Comparison of ENCODE assay signal across 12 mouse cellular contexts in the genomic region with DNA sequence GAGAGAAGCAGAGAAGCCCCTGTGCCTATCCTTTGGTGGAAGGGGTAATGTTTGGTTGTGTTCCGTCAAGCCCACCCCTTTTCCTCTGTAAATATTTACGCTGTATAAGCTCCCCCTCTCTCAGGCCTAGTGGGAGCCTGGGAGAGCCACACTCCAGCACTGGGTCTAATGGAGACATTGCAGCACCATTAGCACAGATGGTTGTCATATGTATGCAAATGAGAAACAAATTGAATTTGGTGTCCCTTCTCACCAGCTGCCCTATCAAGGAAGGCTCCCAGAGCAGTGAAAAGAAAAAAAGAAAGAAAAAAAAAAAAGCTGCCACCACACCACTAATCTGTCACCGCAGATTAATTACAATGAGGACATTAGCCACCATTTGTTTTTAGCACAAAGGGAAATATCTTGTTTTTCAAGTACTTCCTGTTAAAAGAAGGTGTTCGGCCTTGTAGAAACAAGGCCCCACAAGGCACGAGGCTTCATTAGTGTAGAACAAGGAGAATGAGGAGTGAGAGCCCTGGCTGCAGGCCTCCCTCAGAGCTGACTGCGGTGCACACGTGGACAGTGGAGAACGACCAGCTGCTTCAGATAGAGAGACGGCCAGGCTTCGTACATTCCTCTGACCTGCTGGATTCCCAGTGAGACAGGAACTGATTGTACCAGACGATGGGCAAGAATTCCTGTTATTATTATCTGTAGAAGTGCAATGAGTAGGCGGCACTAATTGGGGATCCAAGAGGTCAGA.
DNase-seq lines count a peak whose midpoint lies in the region; ATAC-seq and TF ChIP-seq lines count a peak whose summit lies in the region.
"Had no signal": no experiment of that assay in that cellular context is flagged by ENCODE, and none has a peak within 500 bp of the region (broad histone marks: within the 10 kb centered on the region; RNA-seq: fewer than 3 reads in every experiment).

No protein-coding gene starts in this region.

- H3K27me3 ChIP-seq in lung, embryonic 14.5 days (ENCODE audit: insufficient read depth, low read length), result no peaks in the 10 kb centered on the region
- peaks cover 10% of the 10 kb centered on the region for H3K27me3 ChIP-seq in embryonic facial prominence, embryonic 10.5 days (replicated peaks; ENCODE audit: low read depth, poor library complexity, severe bottlenecking)
- peaks cover 16% of the 10 kb centered on the region for H3K27me3 ChIP-seq in hindbrain, embryonic 10.5 days (ENCODE audit: insufficient read depth, poor library complexity, severe bottlenecking)
- H3K27me3 ChIP-seq in neural tube, embryonic 14.5 days (ENCODE audit: control insufficient read depth, insufficient read depth, low read length), result no peaks in the 10 kb centered on the region
- H3K27me3 ChIP-seq: kidney, embryonic 15.5 days; liver, embryonic 13.5 days had no signal

- 0 out of 2 replicates have a peak, but pooled peaks cover 3% of the 10 kb centered on the region for H3K4me1 ChIP-seq in lung, embryonic 14.5 days (ENCODE audit: insufficient read depth)
- no peaks in the 10 kb centered on the region for H3K4me1 ChIP-seq in embryonic facial prominence, embryonic 10.5 days
- H3K4me1 ChIP-seq in hindbrain, embryonic 10.5 days (replicated peaks), result peaks cover 11% of the 10 kb centered on the region
- H3K4me1 ChIP-seq in neural tube, embryonic 14.5 days (ENCODE audit: control insufficient read depth, insufficient read depth, low read length), result 0 out of 2 replicates have a peak, but pooled peaks cover 3% of the 10 kb centered on the region
- H3K4me1 ChIP-seq: liver, embryonic 13.5 days had no signal

- DNase-seq in lung, embryonic 14.5 days, result peak; percentile 48
- no peak for DNase-seq in lung, postnatal 25 days (ENCODE audit: low spot score)
- peak; percentile 17 for DNase-seq in embryonic facial prominence, embryonic 10.5 days (ENCODE audit: low spot score)
- DNase-seq in hindbrain, embryonic 10.5 days (ENCODE audit: low spot score), result peak; percentile 20
- no peak for DNase-seq in spleen, postnatal 4 days (ENCODE audit: low spot score in 2 of 2)
- no peak for DNase-seq in adrenal gland, adult (ENCODE audit: inconsistent age in 2 of 2, low spot score in 1 of 2)
- DNase-seq: heart, postnatal 14 days; liver, embryonic 13.5 days; thymus, postnatal 4 days had no signal

- ATAC-seq in lung, embryonic 14.5 days (ENCODE audit: insufficient read depth), result no peak
- ATAC-seq in neural tube, embryonic 14.5 days (ENCODE audit: low read depth), result peak; percentile 96

- H3K9me3 ChIP-seq in lung, embryonic 14.5 days (ENCODE audit: low read depth, low read length), result no peaks in the 10 kb centered on the region
- H3K9me3 ChIP-seq in embryonic facial prominence, embryonic 10.5 days, result no peaks in the 10 kb centered on the region
- no peaks in the 10 kb centered on the region for H3K9me3 ChIP-seq in hindbrain, embryonic 10.5 days
- H3K9me3 ChIP-seq in neural tube, embryonic 14.5 days (ENCODE audit: control insufficient read depth, low read length), result no peaks in the 10 kb centered on the region
- H3K9me3 ChIP-seq: kidney, embryonic 15.5 days; liver, embryonic 13.5 days had no signal

- H3K9ac ChIP-seq in lung, embryonic 14.5 days, result no peak overlapping the region
- no peak overlapping the region for H3K9ac ChIP-seq in neural tube, embryonic 14.5 days (replicated peaks; ENCODE audit: low read depth, low read length)
- H3K9ac ChIP-seq: kidney, embryonic 15.5 days; liver, embryonic 13.5 days had no signal

- no peak overlapping the region for H3K4me2 ChIP-seq in lung, embryonic 14.5 days
- no peak overlapping the region for H3K4me2 ChIP-seq in neural tube, embryonic 14.5 days (ENCODE audit: low read depth, low read length)
- H3K4me2 ChIP-seq: kidney, embryonic 15.5 days; liver, embryonic 13.5 days had no signal

- H3K27ac ChIP-seq in lung, embryonic 14.5 days (ENCODE audit: low read depth), result no peak overlapping the region
- H3K27ac ChIP-seq in embryonic facial prominence, embryonic 10.5 days (replicated peaks), result no peak overlapping the region
- H3K27ac ChIP-seq in hindbrain, embryonic 10.5 days, result no peak overlapping the region
- peak overlapping the region; percentile 79; the same call in 1 of the 2 replicates for H3K27ac ChIP-seq in neural tube, embryonic 14.5 days (ENCODE audit: low read depth, low read length)
- H3K27ac ChIP-seq: kidney, embryonic 15.5 days; left cerebral cortex, adult 2 months; liver, embryonic 13.5 days had no signal

- 27% methylated on average over 12 of the region's 12 CpGs for WGBS in lung, embryonic 14.5 days
- WGBS in embryonic facial prominence, embryonic 10.5 days, result 59% methylated on average over 12 of the region's 12 CpGs
- 51% methylated on average over 12 of the region's 12 CpGs for WGBS in hindbrain, embryonic 10.5 days
- 22% methylated on average over 12 of the region's 12 CpGs for WGBS in neural tube, embryonic 14.5 days

- no peaks in the 10 kb centered on the region for H3K36me3 ChIP-seq in lung, embryonic 14.5 days (ENCODE audit: insufficient read depth)
- H3K36me3 ChIP-seq in embryonic facial prominence, embryonic 10.5 days (replicated peaks), result no peaks in the 10 kb centered on the region
- H3K36me3 ChIP-seq in hindbrain, embryonic 10.5 days, result no peaks in the 10 kb centered on the region
- H3K36me3 ChIP-seq in neural tube, embryonic 14.5 days (ENCODE audit: control insufficient read depth, insufficient read depth, low read length), result no peaks in the 10 kb centered on the region
- H3K36me3 ChIP-seq: kidney, embryonic 15.5 days; liver, embryonic 13.5 days had no signal

- no peak for TF ChIP-seq CTCF in lung, embryonic 14.5 days (IDR thresholded peaks at IDR 0.05; ENCODE audit: low read depth)

- no peak overlapping the region for H3K4me3 ChIP-seq in lung, embryonic 14.5 days (ENCODE audit: low read depth, low read length)
- no peak overlapping the region for H3K4me3 ChIP-seq in embryonic facial prominence, embryonic 10.5 days
- no peak overlapping the region for H3K4me3 ChIP-seq in hindbrain, embryonic 10.5 days
- H3K4me3 ChIP-seq in neural tube, embryonic 14.5 days (ENCODE audit: low read depth, low read length), result no peak overlapping the region
- H3K4me3 ChIP-seq: kidney, embryonic 15.5 days; left cerebral cortex, adult 2 months; liver, embryonic 13.5 days had no signal

Comparison
In these comparisons a context has a peak if more than half of its experiments do, and no peak if none do; other contexts are left out.
1. DNase-seq: peak in lung, embryonic 14.5 days (single experiment), embryonic facial prominence, embryonic 10.5 days (single experiment) and hindbrain, embryonic 10.5 days (single experiment); none in lung, postnatal 25 days (single experiment), spleen, postnatal 4 days (0 of 2) and adrenal gland, adult (0 of 2).